Mouse (Mus musculus) gastrocnemius, postnatal 10 days (tissue): ENCODE measurements around the gene Klhl25. TPM values are rescaled to one million over a fixed set of nuclear protein-coding genes. Genes with fewer than 3 reads are reported as not detected.
A peak's percentile ranks its signal among the peaks of the same experiment; 100 is the strongest.
"Not testable (repeated sequence)": the region's sequence is repeated elsewhere in the genome, so short reads cannot be mapped to it uniquely, and the experiment has no call there.

Experiments used
- DNase-seq: peaks from one replicate; pipeline ENCODE4 v3.0.0; 2021; ENCODE audit warnings: mixed read lengths
- total RNA-seq, 2 experiments: library from RNA; stranded (reverse); gene quantifications; 2 replicates each; pipeline ENCODE4 v1.2.3; 2021

The Klhl25 gene
- total RNA-seq, 2 experiments from 2014 or later, result 3.5 to 5.0 TPM

DNA sequence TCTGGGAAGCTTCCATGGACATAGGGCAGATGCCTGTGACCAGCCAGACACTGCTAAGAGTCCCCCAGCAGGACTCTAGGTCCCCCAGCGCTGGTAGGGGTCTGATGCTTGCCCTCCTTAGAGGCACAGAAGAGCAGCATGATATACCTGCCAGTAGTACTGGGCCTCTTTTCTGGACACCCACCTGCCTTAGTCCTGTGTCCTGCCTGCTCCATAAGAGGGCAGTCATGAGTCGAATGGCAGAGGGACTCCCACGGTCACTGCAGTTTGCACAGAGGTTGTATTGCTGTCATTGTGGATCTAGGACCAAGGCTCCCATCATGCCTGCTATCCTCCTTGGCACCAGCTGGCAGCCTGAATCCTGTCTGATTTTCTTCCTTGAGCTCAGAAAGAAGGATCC is 25.1 kb downstream of the Klhl25 start:
- DNase-seq, result no peak

DNA sequence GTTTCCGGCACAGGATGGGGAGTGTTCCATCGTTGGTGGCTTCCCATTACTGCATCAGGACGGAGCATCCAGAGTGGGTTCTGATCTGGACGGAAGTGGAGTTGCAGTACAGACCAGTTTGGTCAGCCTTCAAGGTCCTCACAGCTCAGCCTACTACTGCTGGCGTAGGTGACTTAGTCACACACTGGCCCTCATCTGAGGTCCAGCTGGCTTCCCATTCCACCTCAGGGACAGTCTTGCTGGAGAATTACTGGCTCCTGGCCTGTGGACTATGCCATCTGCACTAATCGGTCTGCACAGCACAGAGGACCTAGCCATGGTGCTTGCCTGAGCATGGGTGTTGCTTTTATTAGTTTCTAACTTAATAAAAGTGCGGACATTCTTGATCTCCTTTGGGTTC is 25.6 kb downstream of the Klhl25 start:
- no peak for DNase-seq

DNA sequence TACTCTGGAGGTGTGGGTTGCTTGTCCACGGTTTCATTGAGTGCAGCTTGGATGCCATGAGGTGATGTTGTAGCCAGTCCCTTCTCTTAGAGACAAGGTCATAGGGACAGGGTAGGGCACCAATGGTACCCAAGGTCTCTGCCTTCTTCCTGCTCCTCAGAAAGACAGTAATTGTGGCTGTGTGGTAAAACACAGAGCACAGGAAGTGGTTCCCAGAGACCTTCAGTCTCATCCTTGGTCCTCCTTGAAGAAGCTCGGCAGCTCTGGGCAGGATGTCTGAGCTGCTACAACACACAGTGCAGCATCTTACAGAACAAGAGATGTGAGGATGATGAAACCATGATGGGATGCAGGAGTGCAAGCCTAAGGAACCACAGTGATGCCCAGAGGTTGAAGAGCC is 31.3 kb downstream of the Klhl25 start:
- DNase-seq, result not testable (repeated sequence)

DNA sequence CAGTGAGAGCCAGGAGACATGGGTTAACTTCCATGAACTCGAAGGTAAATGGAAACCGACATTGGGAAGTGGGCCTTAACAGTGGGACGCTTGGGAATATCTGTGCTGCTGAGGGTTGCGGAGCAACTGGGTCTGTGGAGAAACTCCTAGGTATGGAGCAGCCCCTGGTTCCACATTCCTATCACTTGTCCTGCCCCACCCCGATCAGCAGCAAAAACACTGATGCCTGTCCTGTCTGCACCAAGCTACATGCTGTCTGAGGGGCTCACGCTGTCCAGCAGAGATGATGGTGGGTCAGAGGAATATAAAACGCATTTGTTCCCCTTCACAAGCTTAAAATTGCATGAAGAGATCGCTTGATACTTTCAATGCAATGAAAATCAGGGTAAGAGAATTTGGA is 32.1 kb downstream of the Klhl25 start:
- DNase-seq, result no peak

DNA sequence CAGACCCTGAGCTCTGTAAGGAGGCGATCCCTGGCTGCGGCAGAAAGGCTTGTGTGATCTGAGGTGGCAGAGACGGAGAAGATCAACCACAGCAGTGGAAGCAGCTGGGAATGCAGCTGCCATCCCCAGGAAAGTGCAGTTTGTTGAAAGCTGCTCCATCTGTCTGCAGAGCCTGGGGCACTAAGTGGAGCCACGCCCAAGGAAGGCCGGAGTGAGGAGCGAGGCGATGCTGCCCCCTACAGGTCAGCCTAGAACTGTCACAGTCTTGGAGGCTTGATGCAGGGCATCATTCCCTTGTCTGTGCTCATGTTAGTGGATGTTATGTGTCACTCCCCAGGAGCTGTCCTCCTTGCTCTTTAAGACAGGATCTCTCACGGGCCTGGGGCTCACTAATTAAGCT is 32.5 kb downstream of the Klhl25 start:
- peak; percentile 88 for DNase-seq

DNA sequence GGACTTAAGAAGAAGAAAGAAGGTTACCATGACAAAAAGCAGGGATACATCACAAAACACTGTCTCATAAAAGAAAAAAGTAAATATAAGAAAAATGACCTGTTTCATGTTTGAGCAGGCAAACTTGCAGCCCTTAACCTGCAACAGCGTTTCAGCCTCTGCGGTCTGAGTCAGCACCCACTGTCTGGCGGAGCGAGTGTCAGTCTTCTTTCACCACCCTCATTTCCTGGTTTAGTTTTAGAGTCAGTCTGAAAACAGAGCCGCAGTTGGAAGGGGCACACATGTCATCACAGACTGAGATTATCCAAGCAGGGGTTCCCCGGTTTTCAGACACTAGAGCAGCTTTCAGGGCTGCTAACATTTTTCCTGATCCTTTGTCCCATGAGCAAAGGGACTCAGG is 33.3 kb downstream of the Klhl25 start:
- DNase-seq, result no peak

DNA sequence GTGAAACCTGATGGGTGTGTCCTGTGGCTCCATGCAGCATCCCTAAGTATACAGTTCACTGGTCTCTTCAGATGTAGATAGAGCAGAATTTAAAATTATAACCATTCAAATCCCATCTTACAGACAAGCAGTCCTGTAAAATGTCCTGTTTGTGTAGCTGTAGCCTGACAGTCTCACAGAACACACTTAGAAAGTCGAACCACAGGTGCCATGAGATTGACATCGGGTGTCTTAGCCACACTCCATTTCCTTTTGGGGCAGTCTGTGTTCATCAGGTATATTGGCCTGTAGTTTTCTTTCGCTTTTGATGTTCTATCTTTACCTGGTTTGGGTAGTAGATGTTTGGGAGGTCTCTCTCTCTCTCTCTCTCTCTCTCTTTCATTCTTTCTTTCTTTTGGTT is 33.7 kb downstream of the Klhl25 start:
- DNase-seq, result no peak

DNA sequence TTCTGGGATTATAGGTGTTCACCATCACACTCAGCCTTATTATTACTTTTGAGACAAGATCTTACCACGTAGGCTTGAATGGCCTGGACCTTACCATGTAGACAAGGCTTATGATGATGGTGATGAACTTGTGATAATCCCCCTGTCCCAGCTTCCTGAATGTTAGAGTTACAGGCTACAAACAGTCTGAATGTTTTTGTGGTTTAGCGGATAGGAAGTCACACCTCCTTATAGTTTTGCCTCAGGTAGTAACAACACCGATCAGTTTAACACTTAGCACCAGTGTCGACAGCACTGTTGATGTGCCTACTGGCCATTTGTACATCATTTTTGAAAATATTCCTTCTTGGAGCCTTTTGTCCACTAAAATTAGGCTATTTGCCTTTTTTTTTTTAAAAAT is 43.4 kb downstream of the Klhl25 start:
- no peak for DNase-seq

DNA sequence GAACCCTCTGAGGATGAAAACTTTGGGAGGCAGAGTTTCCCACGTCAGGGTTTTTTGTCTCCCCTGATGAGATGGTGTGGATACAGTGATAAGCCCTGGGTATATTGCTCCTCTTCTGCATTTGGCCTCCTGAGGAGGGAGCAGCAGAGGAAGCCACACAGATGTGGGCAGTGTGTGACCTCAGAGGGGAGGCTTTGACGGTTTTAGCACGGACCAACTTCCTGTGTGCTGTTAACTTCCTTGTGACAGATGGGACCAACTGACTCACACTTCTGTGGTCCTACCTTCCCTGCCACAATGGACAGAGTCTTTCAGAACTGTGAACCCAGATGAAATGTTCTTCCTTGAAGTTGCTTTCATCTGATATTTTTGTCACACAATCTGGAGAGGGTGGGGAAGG is 44.6 kb downstream of the Klhl25 start:
- no peak for DNase-seq

DNA sequence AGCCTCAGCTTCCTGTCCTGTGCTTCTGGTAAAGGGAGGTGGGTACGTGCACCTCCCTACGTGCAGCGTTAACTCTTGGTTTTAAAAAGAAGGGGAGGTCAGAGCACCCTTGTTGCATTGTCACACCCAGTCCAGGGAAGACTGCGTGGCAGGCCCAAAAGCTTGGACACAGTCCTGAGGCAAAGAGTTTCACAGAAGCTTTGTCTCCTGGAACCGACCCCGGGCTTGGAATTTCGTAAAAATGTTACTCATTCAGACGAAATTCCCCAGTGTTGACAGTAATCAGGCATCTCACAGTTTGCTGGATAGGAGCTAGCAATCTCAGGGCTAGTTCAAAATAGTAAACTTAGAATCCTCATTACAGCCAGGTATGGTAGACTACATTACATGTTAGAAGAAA is 45.6 kb downstream of the Klhl25 start:
- no peak for DNase-seq

DNA sequence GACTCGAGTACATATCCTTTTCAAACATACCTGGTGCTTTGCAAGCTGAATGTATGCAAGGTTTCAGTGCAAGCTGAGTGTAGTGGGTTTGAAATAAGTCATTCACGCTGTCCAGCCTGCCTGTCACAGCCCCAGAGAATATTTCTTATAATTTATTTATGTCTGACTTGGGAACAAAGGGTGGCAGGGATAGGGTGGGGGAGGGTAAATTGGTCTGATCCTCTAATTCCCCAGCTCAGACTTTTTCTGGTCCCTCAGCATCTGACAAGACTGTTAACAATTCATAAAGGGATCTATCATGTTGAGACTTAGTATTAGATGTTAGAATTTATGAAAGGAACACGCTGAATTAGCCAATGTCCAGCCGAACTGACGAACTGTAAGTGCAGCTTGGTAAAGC is 48.9 kb downstream of the Klhl25 start:
- no peak for DNase-seq

DNA sequence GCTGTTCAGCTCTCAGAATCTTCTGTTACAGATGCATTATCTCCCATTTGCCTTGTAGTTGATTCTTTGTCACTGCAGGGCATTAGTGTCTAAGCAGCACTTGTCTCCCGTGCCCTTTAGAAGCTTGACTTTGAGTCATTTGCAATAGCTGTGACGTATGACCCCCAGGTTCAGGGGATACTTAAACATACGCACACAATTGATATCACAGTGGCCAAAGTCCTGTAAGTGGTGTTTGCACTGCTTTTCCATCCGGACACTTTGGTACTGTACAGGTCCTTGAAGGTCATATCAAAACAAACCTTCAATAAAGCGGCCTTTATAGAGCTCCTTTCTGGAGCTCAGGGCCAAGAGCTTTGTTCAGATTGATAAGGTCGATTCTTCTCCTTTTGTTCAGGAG is 51.0 kb downstream of the Klhl25 start:
- no peak for DNase-seq

DNA sequence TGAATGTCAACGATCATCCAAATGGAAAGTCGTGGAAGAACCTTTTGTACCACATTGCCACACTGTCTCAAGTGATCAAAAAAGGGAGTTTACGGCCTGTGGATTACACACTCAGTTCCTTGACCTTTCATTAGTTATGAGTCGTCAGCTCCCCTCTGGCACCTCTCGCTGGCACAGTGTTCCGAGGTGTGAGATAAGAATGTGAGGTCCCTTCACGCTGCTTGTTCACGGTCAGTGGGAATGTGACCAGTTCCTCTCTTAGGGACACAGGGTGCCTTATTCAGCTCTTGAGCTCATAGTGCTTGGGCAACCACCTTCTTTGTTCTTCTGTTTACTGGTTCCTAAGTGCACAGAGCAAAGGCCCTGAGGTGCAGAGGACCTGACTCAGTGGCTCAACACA is 51.4 kb downstream of the Klhl25 start:
- no peak for DNase-seq

DNA sequence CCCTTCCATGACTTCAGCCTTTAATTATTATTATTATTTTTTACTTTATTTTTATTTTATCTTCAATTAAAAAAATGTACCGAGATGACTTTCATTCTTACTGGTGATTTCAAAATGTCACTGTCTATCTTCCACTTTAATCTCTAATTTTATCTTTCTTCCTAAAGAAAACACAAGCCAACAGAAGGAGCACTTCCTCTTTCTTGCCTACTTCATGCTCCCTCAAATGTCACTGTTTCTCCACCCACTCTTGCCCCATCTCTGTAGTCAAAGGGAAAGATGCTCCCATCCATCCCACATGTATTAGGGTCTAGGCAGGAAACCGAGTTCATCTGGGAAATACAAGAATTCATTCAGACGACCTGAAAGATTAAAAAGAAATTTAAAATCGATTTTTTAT is 51.8 kb downstream of the Klhl25 start:
- DNase-seq, result no peak

DNA sequence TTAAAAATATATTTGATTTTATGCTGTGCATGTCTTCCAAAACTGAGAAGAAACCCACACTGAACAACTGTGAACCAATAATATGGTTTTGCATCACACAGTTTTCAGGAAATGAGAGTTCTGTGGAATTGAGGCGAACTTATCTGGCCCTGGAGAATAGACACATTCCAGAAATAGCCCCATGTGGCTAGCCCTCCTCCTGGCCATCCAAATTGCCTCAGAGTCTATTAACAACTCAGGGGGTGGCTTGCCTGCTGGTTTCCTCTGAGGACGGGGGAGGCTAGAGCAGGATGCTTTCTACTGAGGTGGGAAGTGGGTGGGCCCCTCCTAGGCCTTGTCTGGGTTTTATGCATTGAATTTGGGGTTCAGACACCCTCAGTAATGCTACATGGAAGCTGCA is 57.0 kb downstream of the Klhl25 start:
- DNase-seq, result no peak

DNA sequence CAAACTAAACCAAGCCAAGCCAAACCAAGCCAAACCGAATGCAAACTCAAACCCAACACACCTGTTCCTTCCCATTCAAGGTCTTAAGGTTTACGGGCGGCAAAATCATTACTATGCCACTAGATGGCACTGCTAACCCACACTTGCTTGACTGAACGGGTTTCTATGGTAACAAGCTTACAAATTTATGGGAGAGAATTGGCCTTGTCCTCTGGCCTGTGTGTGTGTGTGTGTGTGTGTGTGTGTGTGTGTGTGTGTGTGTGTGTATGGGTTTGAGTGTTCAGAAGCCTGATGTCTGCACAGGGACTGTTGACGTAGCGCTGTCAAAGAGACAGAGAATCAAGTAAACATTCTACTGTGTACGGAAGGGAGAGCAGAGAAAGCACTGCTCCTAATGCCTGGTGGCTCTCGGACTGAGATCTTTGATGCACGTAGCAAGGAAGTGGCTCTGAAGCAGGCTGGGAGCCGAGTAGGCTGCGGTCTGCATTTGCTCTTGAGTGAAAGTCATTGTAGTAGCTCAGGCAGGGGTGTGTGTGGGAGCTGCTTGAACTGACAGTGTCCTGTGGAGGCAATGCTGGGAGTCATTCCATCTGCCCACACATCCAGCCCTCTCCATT is 62.0 kb downstream of the Klhl25 start:
- peak; percentile 13 for DNase-seq

DNA sequence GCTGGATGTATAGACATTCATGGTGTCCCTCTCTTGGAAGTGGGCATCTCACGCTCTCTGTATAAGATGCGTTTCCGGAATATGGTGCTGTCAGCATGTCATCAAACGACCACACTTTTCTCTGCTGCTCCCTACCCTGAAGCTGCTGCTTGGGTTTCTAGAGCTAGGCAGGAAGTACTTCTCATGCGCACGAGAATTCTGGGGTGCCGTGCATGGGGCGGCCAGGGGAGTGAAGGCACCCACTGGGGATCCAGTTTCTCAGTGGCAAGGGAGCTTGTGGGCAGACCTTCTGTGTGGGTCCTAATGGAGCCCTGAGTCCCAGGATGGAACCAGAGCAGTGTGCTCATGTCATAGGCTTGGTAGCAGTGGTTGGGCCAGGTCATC is 62.5 kb downstream of the Klhl25 start:
- no peak for DNase-seq

DNA sequence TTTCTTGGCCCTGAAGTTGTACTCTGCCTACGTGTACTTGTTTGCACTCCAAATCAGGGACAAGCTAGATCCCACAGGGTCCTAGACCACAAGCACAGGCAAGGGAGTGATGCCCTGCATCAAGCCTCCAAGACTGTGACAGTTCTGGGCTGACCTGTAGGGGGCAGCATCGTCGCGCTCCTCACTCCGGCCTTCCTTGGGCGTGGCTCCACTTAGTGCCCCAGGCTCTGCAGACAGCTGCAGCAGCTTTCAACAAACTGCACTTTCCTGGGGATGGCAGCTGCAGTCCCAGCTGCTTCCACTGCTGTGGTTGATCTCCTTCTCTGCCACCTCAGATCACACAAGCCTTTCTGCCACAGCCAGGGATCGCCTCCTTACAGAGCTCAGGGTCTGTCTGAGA is 65.8 kb downstream of the Klhl25 start:
- peak; percentile 88 for DNase-seq

DNA sequence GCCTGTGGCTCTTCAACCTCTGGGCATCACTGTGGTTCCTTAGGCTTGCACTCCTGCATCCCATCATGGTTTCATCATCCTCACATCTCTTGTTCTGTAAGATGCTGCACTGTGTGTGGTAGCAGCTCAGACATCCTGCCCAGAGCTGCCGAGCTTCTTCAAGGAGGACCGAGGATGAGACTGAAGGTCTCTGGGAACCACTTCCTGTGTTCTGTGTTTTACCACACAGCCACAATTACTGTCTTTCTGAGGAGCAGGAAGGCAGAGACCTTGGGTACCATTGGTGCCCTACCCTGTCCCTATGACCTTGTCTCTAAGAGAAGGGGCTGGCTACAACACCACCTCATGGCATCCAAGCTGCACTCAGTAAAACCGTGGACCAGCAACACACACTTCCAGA is 67.4 kb downstream of the Klhl25 start:
- not testable (repeated sequence) for DNase-seq

DNA sequence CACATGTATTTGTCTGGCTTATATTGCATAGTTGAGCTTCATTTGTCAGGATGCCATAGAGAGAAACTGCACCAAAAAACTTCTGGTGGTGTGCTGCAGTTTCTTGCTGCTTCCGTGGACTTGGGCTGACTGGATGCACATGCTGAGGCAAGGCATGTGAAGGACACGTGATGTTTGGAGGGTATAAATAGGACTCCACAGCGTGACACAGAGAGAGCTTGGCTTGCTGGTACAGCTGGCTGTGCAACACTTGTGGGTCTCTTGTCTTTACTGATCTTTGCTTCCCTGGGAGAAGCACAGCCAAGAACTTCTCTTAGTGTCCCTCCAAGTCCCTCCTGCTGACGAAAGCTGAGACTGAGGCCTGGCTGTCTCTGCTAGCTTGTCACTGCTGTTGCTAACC is 69.6 kb downstream of the Klhl25 start:
- DNase-seq, result no peak

DNA sequence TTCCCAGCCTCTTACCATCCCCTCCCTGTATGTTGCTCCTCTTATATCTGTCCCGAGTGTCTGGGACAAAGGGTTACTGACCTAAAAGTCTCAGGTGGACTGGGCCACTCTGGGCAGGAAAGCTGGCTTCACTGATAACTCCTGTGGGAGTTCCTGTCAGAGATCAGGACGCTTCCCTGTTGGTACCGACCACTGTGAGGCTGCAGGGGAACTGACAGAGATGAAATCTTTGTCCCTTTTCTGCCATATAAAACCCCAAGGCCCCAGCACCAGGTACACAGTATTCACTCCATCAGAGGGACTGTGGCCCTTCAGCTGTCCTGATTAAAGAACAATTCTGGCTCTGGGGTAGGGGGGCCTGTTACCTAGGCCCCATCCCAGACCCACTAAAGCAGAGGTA is 71.6 kb downstream of the Klhl25 start:
- not testable (repeated sequence) for DNase-seq
